Mouse (Mus musculus): ENCODE measurements at regions not wholly inside any gene's neighbourhood (a gene's known extent, or its start where the extent isn't known, plus 50 kb on each side); places are given as distances from the start of the nearest gene placed in this dataset.
A peak's percentile ranks its signal among the peaks of the same experiment; 100 is the strongest.
"Not testable (repeated sequence)": the region's sequence is repeated elsewhere in the genome, so short reads cannot be mapped to it uniquely, and the experiment has no call there.

DNA sequence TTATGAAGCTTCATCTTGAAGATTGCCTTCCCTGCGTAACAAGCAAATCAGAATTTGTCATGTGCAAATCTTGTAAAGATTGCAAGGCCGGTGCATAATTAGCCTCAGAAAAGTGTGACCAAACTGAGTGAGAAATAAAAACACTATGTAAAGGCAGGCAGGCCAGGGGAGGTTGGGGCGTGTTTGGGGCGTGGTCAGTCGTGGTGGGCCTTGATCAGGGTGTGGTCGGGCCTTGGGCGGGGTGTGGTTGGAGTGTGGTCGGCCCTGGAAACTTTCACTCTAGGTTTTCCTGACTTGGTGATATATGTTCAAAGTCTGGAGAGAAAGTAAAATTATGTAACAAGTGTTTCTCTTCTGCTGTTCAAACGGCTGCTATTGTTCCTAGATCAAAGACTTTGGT is 120.0 kb upstream of the Sox5 start:
- Histone ChIP-seq H3K9me3 (replicated peaks; ENCODE audit: insufficient read depth, low read length) (no peaks in the 10 kb centered on the region), H3K79me2 (ENCODE audit: control insufficient read depth, insufficient read depth, low read length, poor library complexity) (no peaks in the 10 kb centered on the region), H3K27me3 (ENCODE audit: control insufficient read depth in 1 of 2, insufficient read depth in 2 of 2, low read length in 2 of 2) (no peaks in the 10 kb centered on the region), H3K36me3 (ENCODE audit: control insufficient read depth in 1 of 2, insufficient read depth in 2 of 2, low read length in 2 of 2) (peaks cover 0 to 13% of the 10 kb centered on the region in 2 experiments; a peak in 2 of 4 replicates), H3K9ac (ENCODE audit: control insufficient read depth, low read depth, low read length, poor library complexity, severe bottlenecking) (peak overlapping the region; percentile 46), H3K27ac (ENCODE audit: control insufficient read depth, low read depth, low read length) (peak overlapping the region; percentile 82), H3K4me1 (ENCODE audit: control insufficient read depth in 1 of 2, insufficient read depth in 2 of 2, low read length in 2 of 2) (peaks cover 2 to 14% of the 10 kb centered on the region in 2 experiments; a peak in 2 of 4 replicates), H3K4me3 (ENCODE audit: control insufficient read depth in 1 of 2, insufficient read depth in 1 of 2, low read depth in 2 of 2, low read length in 2 of 2) (peak overlapping the region; percentile 29 to 86)
- no peak for TF ChIP-seq MAZ (IDR thresholded peaks at IDR 0.05; ENCODE audit: low read depth, low read length)
- TF ChIP-seq CTCF (IDR thresholded peaks at IDR 0.05 in 2 of 3, conservative IDR thresholded peaks at IDR 0.05 in 1 of 3; ENCODE audit: control insufficient read depth in 1 of 3, insufficient read depth in 1 of 3, low read depth in 2 of 3, low read length in 3 of 3, poor library complexity in 1 of 3, severe bottlenecking in 1 of 3) = no peak
- TF ChIP-seq HCFC1 (IDR thresholded peaks at IDR 0.05; ENCODE audit: low read depth, low read length) = no peak
- TF ChIP-seq POLR2A (IDR thresholded peaks at IDR 0.05; ENCODE audit: control insufficient read depth in 1 of 2, insufficient read depth in 1 of 2, low read depth in 1 of 2, low read length in 2 of 2, poor library complexity in 1 of 2) = no peak
- TF ChIP-seq ZKSCAN1 (IDR thresholded peaks at IDR 0.05; ENCODE audit: low read depth, low read length) = no peak
- 0 out of 2 replicates have a peak, but pooled peaks have one; percentile 8 for TF ChIP-seq ETS1 (IDR thresholded peaks at IDR 0.05; ENCODE audit: low read depth, low read length)
- no peak for TF ChIP-seq CHD1 (IDR thresholded peaks at IDR 0.05; ENCODE audit: low read depth, low read length)
- no peak for TF ChIP-seq USF1 (IDR thresholded peaks at IDR 0.05; ENCODE audit: low read depth, low read length)
- no peak for TF ChIP-seq NELFE (IDR thresholded peaks at IDR 0.05; ENCODE audit: low read depth, low read length)
- TF ChIP-seq GATA1 (IDR thresholded peaks at IDR 0.05; ENCODE audit: low read depth, low read length) = no peak
- TF ChIP-seq MYB (IDR thresholded peaks at IDR 0.05; ENCODE audit: low read depth, low read length) = no peak
- TF ChIP-seq BHLHE40 (IDR thresholded peaks at IDR 0.05; ENCODE audit: borderline replicate concordance, low read depth, low read length) = no peak
- no peak for TF ChIP-seq MEF2A (IDR thresholded peaks at IDR 0.05; ENCODE audit: extremely low read depth, insufficient replicate concordance, low read depth, low read length, poor library complexity, severe bottlenecking)
- TF ChIP-seq ZNF384 (IDR thresholded peaks at IDR 0.05; ENCODE audit: low read depth, low read length) = no peak
- TF ChIP-seq RCOR1 (IDR thresholded peaks at IDR 0.05; ENCODE audit: low read depth, low read length) = 0 out of 2 replicates have a peak, but pooled peaks have one; percentile 15
- TF ChIP-seq ZC3H11A (IDR thresholded peaks at IDR 0.05; ENCODE audit: low read depth, low read length) = no peak
- peak in 1 of 2 experiments; percentile 56; a peak in 2 of 4 replicates for TF ChIP-seq EP300 (IDR thresholded peaks at IDR 0.05; ENCODE audit: low read depth in 1 of 2, low read length in 2 of 2)
- no peak for TF ChIP-seq RAD21 (IDR thresholded peaks at IDR 0.05; ENCODE audit: low read depth, low read length)
- TF ChIP-seq TBP (IDR thresholded peaks at IDR 0.05; ENCODE audit: low read depth, low read length) = no peak
- DNase-seq (ENCODE audit: low read depth, low spot score) = peak; percentile 82

DNA sequence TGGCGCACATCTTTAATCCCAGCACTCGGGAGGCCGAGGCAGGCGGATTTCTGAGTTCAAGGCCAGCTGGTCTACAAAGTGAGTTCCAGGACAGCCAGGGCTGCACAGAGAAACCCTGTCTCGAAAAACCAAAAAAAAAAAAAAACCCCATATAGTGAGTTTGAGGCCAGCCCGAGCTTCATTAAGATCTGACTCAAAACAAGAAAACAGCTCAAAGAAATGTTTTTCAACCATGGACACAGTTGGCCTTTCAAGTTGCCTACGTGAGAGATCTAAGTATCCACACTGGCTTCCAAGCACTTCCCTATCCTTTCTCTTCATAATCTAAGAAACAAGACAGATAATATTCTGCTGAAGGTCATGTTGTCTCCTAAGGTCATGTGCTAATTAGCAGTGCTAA is 119.1 kb upstream of the Sox5 start:
- not testable (repeated sequence) for H3K4me3 ChIP-seq (ENCODE audit: control insufficient read depth in 1 of 2, insufficient read depth in 1 of 2, low read depth in 2 of 2, low read length in 2 of 2); H3K27ac ChIP-seq (ENCODE audit: control insufficient read depth, low read depth, low read length); DNase-seq (ENCODE audit: low read depth, low spot score); H3K27me3 ChIP-seq (ENCODE audit: control insufficient read depth in 1 of 2, insufficient read depth in 2 of 2, low read length in 2 of 2); H3K9ac ChIP-seq (ENCODE audit: control insufficient read depth, low read depth, low read length, poor library complexity, severe bottlenecking); H3K79me2 ChIP-seq (ENCODE audit: control insufficient read depth, insufficient read depth, low read length, poor library complexity); H3K9me3 ChIP-seq (replicated peaks; ENCODE audit: insufficient read depth, low read length)
- peaks cover 2 to 14% of the 10 kb centered on the region in 2 experiments; a peak in 2 of 4 replicates for H3K4me1 ChIP-seq (ENCODE audit: control insufficient read depth in 1 of 2, insufficient read depth in 2 of 2, low read length in 2 of 2)
- peaks cover 0 to 13% of the 10 kb centered on the region in 2 experiments; a peak in 2 of 4 replicates for H3K36me3 ChIP-seq (ENCODE audit: control insufficient read depth in 1 of 2, insufficient read depth in 2 of 2, low read length in 2 of 2)
